Mouse (Mus musculus): ENCODE data around the gene Snapin.

Gene Snapin

DNA sequence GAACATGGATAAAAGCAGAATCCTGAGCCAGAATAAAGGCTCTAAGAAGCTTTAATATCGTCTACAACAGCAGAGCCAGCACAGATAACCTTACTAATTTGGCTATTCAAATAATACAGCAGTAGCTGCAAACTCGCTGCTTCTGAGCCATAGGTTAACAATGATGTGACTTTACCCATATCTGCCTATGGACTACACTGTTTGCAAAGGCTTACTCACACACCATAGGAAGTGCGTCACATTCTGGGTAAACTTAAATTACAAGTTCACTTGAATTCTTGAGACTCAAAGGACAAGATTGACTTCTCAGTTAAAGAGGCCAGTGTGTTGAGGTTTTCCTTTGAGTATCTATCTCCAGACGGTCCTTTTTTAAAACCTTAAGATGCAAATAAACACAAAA, 12.6 kb upstream of the Snapin start:
- no peak for DNase-seq

DNA sequence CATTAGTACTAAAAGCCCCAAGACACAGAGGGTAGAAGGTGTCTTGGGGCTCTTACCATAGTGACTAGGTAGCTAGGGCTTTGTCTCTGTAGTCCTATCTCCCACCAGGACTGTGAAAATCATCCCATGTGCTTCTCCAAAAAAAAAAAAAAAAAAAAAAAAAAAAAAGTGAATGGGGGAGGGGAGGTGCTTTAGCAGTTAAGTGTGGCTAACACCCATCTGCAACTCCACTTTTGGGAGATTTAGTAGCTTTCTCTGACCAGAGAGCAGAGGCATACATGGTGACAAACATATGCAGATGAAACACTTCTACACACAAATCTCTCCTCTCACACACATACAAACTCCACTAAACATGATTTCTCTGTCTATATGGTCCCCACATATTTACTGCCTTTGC, 6.8 kb upstream of the Snapin start:
- no peak for DNase-seq

DNA sequence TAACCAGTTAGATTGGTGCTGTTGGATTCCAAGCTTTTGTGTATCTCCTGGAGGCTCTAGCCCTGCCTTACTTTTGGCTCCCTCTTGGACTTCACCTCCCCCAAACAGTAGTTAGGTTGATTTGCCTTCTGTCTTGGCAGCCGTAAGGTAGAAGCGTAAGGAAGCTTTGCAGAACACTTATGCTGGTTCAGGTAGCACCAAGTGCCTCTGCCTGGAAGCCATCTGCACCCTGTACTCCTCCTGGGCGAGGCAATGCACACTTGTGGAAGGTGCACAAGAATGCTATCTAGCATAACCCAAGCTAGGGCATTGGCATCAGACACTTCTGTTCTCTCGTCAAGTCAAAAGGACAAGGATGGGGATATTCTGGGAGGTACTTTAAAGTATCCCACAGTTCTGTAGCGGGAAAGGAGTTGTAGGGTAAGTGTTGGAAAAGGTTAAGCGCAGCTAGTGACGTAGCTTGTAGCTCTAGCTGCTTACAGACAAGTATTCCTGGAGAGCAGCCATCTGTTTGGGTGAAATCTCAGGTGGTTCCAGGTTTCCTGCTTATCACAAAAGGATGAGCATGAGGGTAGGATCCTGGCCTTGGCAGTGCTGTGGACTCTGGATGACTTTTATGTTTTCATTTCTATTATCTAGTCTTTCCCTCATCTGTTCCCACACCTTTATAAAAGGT, 5.2 kb upstream of the Snapin start:
- no peak for DNase-seq

DNA sequence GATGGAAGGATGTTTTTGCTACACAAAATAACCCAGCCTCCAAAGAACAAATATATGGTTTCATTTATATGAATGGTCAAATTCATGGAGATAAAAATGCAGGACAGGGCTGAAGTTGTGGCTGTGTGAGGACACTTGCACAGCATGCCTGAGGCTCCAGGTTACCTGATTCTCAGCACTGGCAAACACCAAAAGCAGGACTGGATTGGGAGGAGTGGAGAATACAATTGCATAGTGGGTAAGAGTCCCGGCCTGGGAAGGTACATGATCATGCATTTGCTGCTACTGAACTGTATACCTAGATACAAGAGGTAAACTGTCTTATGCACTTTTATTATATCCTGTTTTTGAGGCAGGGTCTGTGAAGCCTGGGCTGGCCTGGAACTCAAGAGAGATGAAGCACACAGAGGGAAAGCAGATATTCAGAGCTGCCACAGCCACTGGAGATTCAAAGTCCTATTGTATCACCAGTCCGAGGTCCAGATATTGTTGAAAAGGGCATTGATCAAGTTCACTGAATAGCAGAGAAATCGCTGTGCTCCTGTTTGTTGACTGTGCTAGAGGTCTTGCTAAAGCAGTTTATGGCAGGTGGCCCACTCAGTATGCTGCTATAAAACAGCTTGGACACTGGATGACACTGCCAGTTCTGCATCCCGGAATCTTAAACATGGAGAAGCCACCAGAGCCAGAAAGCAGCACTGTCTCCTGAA, 3.2 kb upstream of the Snapin start:
- DNase-seq, result no peak

GRCm38 (mm10) chr3:90491350-90491749, 517 bp upstream of the Snapin start:
- DNase-seq, result peak; percentile 54

DNA sequence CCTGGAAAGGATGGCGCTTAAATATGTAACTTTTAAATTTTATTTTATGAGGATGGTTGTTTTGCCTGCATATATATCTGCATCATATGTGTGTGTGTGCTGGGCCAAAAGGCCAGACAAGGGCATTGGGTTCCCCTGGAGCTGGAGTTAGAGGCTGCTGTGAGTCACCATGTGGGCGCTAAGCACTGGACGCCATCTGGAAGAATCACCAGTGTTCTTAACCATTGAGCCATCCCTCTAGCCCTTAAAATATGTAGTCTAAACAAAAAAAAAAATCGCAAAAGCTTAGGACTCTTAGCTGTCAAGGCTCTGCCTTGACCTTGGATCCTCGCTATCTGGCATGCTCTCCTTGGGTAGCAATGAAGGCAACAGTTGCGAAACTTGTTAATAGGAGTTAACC, 2.3 kb downstream of the Snapin start:
- no peak for DNase-seq

DNA sequence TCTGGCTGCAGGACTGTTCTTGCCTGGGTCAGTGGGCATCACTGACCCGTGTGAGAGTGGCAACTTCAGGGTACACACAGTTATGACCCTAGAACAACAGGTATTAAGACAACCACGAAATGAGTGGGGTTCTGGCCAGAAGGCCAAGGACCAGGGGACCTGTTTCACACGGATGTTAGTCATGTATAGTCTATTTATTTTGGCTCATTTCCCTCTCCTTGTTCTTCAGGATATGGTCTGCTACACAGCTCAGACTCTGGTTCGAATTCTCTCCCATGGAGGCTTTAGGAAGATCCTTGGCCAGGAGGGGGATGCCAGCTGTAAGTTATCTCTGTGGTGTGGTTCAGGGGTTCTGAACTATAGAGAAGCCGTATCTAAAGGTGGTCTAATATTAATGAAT, 3.8 kb downstream of the Snapin start:
- no peak for DNase-seq

GRCm38 (mm10) chr3:90475831-90476611, 14.8 kb downstream of the Snapin start, which contains the start of gene Ilf2:
Ilf2 (plus strand) TSS chr3:90476126.
- peak; percentile 97 for DNase-seq

DNA sequence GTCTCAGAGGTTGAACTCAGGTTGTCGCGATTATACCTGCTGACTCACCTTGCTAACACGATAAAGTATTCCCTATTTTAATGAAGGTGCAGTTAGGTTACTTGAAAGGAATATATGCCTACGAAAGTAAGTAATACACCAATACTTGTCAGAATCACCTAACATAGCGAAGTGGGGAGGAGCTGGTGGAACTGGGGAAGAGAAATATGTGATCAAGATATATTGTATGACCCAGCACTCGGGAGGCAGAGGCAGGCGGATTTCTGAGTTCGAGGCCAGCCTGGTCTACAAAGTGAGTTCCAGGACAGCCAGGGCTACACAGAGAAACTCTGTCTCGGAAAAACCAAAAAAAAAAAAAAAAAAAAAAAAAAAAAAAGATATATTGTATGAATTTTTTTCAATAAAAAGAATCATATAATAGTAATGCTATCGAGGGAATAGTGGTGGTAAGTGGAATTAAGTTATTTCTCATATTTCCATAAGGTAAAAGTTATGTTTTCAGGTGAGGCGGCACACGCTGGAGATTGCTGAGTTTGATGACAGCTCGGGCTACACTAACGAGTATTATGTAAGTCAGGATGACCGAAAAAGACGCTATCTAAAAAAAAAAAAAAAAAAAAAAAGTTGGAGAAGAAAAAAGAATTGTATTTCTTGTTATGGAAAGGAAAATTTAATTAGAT, 15.5 kb downstream of the Snapin start:
- DNase-seq, result no peak

DNA sequence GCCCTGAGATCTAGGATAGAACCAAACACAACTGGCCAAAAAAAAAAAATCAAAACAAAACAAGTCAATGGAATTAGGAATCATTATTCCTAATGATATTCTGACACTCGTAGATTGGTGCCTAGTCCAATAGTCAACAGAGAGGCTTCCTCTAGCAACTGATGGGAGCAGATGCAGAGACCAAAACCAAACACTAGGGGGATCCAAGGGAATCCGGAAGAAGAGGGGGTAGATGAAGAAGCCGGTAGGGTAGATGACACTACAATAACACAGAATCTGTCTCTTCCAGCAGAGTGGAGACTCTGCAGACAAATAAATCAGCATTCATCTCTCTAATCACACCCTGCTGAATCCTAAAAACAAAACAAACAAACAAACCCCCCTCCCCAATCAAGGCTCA, 18.6 kb downstream of the Snapin start:
- no peak for DNase-seq

- DNase-seq, result no peak
Observed at GRCm38 (mm10) chr3:90467618-90468300, 23.1 kb downstream of the Snapin start.

DNA sequence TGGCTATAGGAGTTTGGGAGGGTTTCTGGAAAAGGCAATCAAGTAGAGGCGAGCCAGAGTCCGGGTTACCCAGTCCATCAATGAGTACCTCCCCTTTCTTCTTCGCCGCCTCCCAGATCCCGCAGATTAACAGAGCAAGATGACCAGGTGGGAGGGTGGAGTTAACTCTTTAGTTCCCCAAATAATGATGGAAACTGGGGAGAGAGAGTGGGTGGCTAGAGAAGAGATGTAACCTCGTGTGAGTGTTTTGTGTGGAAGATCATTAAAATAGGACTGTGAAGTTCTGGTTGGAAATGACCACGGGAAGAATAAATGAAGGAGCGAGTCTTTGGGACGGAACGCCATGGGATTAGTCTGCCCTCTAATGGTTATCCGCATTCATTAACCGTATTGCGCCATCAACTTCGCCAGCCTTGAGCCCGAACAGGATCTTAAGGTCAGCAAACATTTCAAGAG, 24.5 kb downstream of the Snapin start:
- DNase-seq, result peak; percentile 63

DNA sequence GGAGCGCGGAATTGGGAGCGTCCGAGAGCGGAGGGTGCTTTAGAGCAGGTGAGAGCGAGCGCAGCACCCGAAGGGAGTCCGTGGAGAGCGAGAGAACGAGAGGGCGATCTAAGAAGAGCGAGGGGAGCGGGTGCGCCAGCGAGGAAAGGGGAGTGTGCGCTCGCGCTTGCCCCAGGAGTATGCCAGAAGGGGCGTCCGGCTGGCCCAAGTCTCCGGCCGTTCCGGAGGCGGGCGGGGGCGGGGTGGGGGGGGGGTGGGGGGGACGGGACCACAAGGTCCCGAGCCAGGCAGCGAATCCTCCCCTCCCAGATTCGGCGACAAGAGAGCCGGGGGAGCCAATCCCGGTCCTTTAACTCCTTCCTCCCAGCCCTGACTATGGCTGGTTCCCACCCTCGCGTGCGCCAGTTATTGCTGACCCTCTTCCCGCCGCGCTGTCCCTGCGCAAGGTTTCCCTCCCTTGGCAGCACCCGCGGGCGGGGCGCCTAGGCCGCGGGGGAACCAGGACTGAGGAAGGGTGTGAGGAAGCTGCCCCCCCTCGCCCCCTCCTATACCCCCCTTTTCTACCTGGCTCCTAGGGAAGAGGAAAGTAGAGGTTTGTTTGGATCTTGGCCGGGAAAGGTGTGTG, 25.0 kb downstream of the Snapin start, which contains the start of gene Npr1:
TSS of gene Npr1 (minus strand) at position 181 of the 625 bp plus-strand sequence.
- no peak for DNase-seq

DNA sequence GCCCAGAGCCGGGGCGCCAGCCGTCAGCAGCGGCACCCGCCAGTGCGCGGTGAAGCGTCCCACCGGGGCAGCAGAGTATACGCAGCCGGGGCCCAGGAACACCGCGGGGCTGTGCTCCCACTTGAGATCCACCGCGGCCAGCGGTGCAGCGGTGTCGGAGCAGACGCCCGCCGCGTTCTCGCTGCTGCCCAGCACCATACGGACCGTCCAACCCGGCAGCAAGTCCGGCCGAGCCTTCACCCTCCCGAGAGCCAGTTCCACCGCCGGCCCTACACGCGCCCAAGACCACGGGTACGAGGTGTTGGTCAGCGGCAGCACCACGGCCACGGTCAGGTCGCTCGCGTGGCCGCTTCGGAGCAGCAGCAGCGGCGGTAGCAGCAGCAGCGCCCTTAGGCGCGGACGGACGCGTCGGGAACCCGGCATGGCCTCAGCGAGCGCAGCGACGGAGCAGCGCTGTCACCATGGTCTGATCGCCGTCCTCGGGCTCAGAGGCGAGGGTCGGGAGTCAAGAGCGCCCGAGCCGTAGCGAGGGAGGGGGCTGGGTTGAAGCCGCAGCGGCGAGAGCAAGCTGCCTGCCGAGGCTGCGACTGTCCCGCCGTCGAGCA, 25.6 kb downstream of the Snapin start:
- no peak for DNase-seq

GRCm38 (mm10) chr3:90464552-90465080, 26.2 kb downstream of the Snapin start:
- DNase-seq, result no peak

- DNase-seq, result no peak
Observed at GRCm38 (mm10) chr3:90462579-90462978, 28.3 kb downstream of the Snapin start.

GRCm38 (mm10) chr3:90461935-90462334, 28.9 kb downstream of the Snapin start:
- no peak for DNase-seq

GRCm38 (mm10) chr3:90460315-90460714, 30.5 kb downstream of the Snapin start:
- DNase-seq, result no peak

- DNase-seq, result no peak
Observed at GRCm38 (mm10) chr3:90459727-90460126, 31.1 kb downstream of the Snapin start.

GRCm38 (mm10) chr3:90454931-90455330, 35.9 kb downstream of the Snapin start:
- DNase-seq, result no peak
